Mouse (Mus musculus): ENCODE data around the gene Hal.
"Not testable (repeated sequence)": the region's sequence is repeated elsewhere in the genome, so short reads cannot be mapped to it uniquely, and the experiment has no call there.

The Hal gene

GRCm38 (mm10) chr10:93515927-93516326, 27.4 kb downstream of the Hal start:
- in situ Hi-C loops (cut with MboI, MseI) = no loop called here

GRCm38 (mm10) chr10:93517754-93518153, 29.2 kb downstream of the Hal start:
- in situ Hi-C loops (cut with MboI, MseI) = no loop called here

GRCm38 (mm10) chr10:93518186-93518585, 29.6 kb downstream of the Hal start:
- in situ Hi-C loops (cut with MboI, MseI) = no loop called here

- in situ Hi-C loops (cut with MboI, MseI) = no loop called here
Measured at GRCm38 (mm10) chr10:93518620-93519019, 30.1 kb downstream of the Hal start.

GRCm38 (mm10) chr10:93519159-93519558, 30.6 kb downstream of the Hal start:
- in situ Hi-C loops (cut with MboI, MseI) = no loop called here

- in situ Hi-C loops (cut with MboI, MseI) = no loop called here
Measured at GRCm38 (mm10) chr10:93519756-93520155, 31.2 kb downstream of the Hal start.

- in situ Hi-C loops (cut with MboI, MseI) = no loop called here
Measured at GRCm38 (mm10) chr10:93520994-93521393, 32.4 kb downstream of the Hal start.

GRCm38 (mm10) chr10:93525329-93525728, 36.8 kb downstream of the Hal start:
- in situ Hi-C loops (cut with MboI, MseI) = no loop called here

- in situ Hi-C loops (cut with MboI, MseI) = no loop called here
Measured at GRCm38 (mm10) chr10:93538287-93538686, 49.7 kb downstream of the Hal start.

- in situ Hi-C loops (cut with MboI, MseI) = no loop called here
Measured at GRCm38 (mm10) chr10:93538818-93539217, 50.2 kb downstream of the Hal start.

GRCm38 (mm10) chr10:93539775-93540430, 51.3 kb downstream of the Hal start, which contains the start of gene Amdhd1:
Gene Amdhd1 (minus strand): TSS chr10:93540033.
- in situ Hi-C loops (cut with MboI, MseI) = loop anchor here (5.0 kb wide), 1 partner anchor 478 kb away; no protein-coding TSS in a partner anchor

GRCm38 (mm10) chr10:93540431-93541210, 52.1 kb downstream of the Hal start, which contains the start of gene Ccdc38:
Gene Ccdc38 (plus strand): TSS chr10:93540632.
- in situ Hi-C loops (cut with MboI, MseI) = loop anchor here (5.0 kb wide), 1 partner anchor 478 kb away; no protein-coding TSS in a partner anchor

- in situ Hi-C loops (cut with MboI, MseI) = loop anchor here (5.0 kb wide), 1 partner anchor 479 kb away; no protein-coding TSS in a partner anchor
Measured at GRCm38 (mm10) chr10:93541585-93541984, 53.0 kb downstream of the Hal start.

GRCm38 (mm10) chr10:93542356-93542755, 53.8 kb downstream of the Hal start:
- in situ Hi-C loops (cut with MboI, MseI) = loop anchor here (5.0 kb wide), 1 partner anchor 480 kb away; no protein-coding TSS in a partner anchor

- in situ Hi-C loops (cut with MboI, MseI) = loop anchor here (5.0 kb wide), 1 partner anchor 481 kb away; no protein-coding TSS in a partner anchor
Measured at GRCm38 (mm10) chr10:93543176-93543575, 54.6 kb downstream of the Hal start.

GRCm38 (mm10) chr10:93544172-93544571, 55.6 kb downstream of the Hal start:
- in situ Hi-C loops (cut with MboI, MseI) = loop anchor here (5.0 kb wide), 1 partner anchor 482 kb away; no protein-coding TSS in a partner anchor

- in situ Hi-C loops (cut with MboI, MseI) = no loop called here
Measured at GRCm38 (mm10) chr10:93547741-93548270, 59.2 kb downstream of the Hal start.

GRCm38 (mm10) chr10:93548991-93549390, 60.4 kb downstream of the Hal start:
- in situ Hi-C loops (cut with MboI, MseI) = no loop called here

- in situ Hi-C loops (cut with MboI, MseI) = no loop called here
Measured at GRCm38 (mm10) chr10:93549821-93550220, 61.3 kb downstream of the Hal start.

GRCm38 (mm10) chr10:93552596-93552995, 64.0 kb downstream of the Hal start:
- in situ Hi-C loops (cut with MboI, MseI) = no loop called here

GRCm38 (mm10) chr10:93557971-93558370, 69.4 kb downstream of the Hal start:
- in situ Hi-C loops (cut with MboI, MseI) = not testable (repeated sequence)

GRCm38 (mm10) chr10:93559786-93560185, 71.2 kb downstream of the Hal start:
- in situ Hi-C loops (cut with MboI, MseI) = no loop called here
